Mouse (Mus musculus) C2C12 (cell line): ENCODE measurements at regions not wholly inside any gene's neighbourhood (a gene's known extent, or its start where the extent isn't known, plus 50 kb on each side); places are given as distances from the start of the nearest gene placed in this dataset.

ENCODE experiments used
- H3K27me3 ChIP-seq: one replicate; pipeline ENCODE4 v1.6.1; 2011; ENCODE audit not compliant: control insufficient read depth, insufficient read depth, insufficient read length
- H3K36me3 ChIP-seq: one replicate; pipeline ENCODE4 v1.6.1; 2011; ENCODE audit not compliant: control insufficient read depth, insufficient read depth
- H3K4me3 ChIP-seq: one replicate; pipeline ENCODE4 v1.5.1; 2011; ENCODE audit warnings: mild to moderate bottlenecking, control low read depth; ENCODE audit not compliant: poor library complexity, insufficient read depth, severe bottlenecking
- H3K79me2 ChIP-seq: one replicate; pipeline ENCODE4 v1.6.1; 2011; ENCODE audit not compliant: control insufficient read depth, insufficient read depth
- H3K79me3 ChIP-seq: one replicate; pipeline ENCODE4 v1.6.1; 2011; ENCODE audit warnings: low read depth, control low read depth
- H3ac ChIP-seq: one replicate; pipeline ENCODE3; 2011; ENCODE audit warnings: low read depth; ENCODE audit not compliant: control insufficient read depth, insufficient read length
- CEBPB ChIP-seq: IDR thresholded peaks from one replicate; pipeline ENCODE4 v1.6.1; 2011; ENCODE audit warnings: low read depth, mild to moderate bottlenecking, control low read depth, moderate library complexity
- CTCF ChIP-seq: IDR thresholded peaks from one replicate; pipeline ENCODE4 v1.5.1; 2011; ENCODE audit not compliant: control insufficient read depth, insufficient read depth, insufficient read length
- FOSL1 ChIP-seq: IDR thresholded peaks from one replicate; pipeline ENCODE4 v1.8.0; 2011; ENCODE audit warnings: mild to moderate bottlenecking, low read length; ENCODE audit not compliant: poor library complexity, insufficient read depth, severe bottlenecking
- MAX ChIP-seq: IDR thresholded peaks from one replicate; pipeline ENCODE4 v1.6.1; 2011; ENCODE audit warnings: mild to moderate bottlenecking, control low read depth
- MYOD1 ChIP-seq: IDR thresholded peaks from one replicate; pipeline ENCODE4 v1.6.1; 2011; ENCODE audit warnings: low read depth; ENCODE audit not compliant: control insufficient read depth, insufficient read length
- MYOG ChIP-seq: IDR thresholded peaks from one replicate; pipeline ENCODE4 v1.6.1; 2011; ENCODE audit not compliant: control insufficient read depth, insufficient read length; ENCODE audit errors: extremely low read depth
- USF1 ChIP-seq: IDR thresholded peaks from one replicate; pipeline ENCODE4 v1.6.1; 2011; ENCODE audit warnings: low read depth, mild to moderate bottlenecking, control low read depth, moderate library complexity

- H3K79me3 ChIP-seq: no peaks in the 10 kb centered on the region
- no peak overlapping the region for H3ac ChIP-seq
- TF ChIP-seq MYOD1 (no peak), FOSL1 (no peak), USF1 (no peak), CEBPB (no peak), CTCF (no peak)
- H3K27me3 ChIP-seq: no peaks in the 10 kb centered on the region
- H3K4me3 ChIP-seq: no peak overlapping the region
- H3K79me2 ChIP-seq: no peaks in the 10 kb centered on the region
- no peaks in the 10 kb centered on the region for H3K36me3 ChIP-seq
Measured at GRCm38 (mm10) chr5:73749791-73750190, 98.6 kb downstream of the Spata18 start.

- H3K79me3 ChIP-seq: no peaks in the 10 kb centered on the region
- TF ChIP-seq USF1 (no peak), CTCF (no peak), MAX (no peak), CEBPB (no peak)
- H3K36me3 ChIP-seq: no peaks in the 10 kb centered on the region
- H3K27me3 ChIP-seq: no peaks in the 10 kb centered on the region
- H3K4me3 ChIP-seq: no peak overlapping the region
- H3ac ChIP-seq: no peak overlapping the region
- H3K79me2 ChIP-seq: no peaks in the 10 kb centered on the region
Measured at GRCm38 (mm10) chr5:73752225-73752644, 101.1 kb downstream of the Spata18 start.

- no peaks in the 10 kb centered on the region for H3K79me2 ChIP-seq
- no peak overlapping the region for H3K4me3 ChIP-seq
- H3K79me3 ChIP-seq: no peaks in the 10 kb centered on the region
- peaks cover 4% of the 10 kb centered on the region for H3K27me3 ChIP-seq
- H3K36me3 ChIP-seq: no peaks in the 10 kb centered on the region
- TF ChIP-seq USF1: no peak
- no peak overlapping the region for H3ac ChIP-seq
Measured at GRCm38 (mm10) chr5:73753827-73754226, 102.6 kb downstream of the Spata18 start.

- TF ChIP-seq CTCF (no peak), CEBPB (no peak), MYOD1 (no peak), FOSL1 (no peak)
- no peaks in the 10 kb centered on the region for H3K79me3 ChIP-seq
Measured at GRCm38 (mm10) chr5:73758534-73758933, 107.4 kb downstream of the Spata18 start.

GRCm38 (mm10) chr5:73761236-73761635 is 110.1 kb downstream of the Spata18 start:
- Histone ChIP-seq H3ac (no peak overlapping the region), H3K79me3 (no peaks in the 10 kb centered on the region), H3K27me3 (peaks cover 4% of the 10 kb centered on the region), H3K4me3 (no peak overlapping the region), H3K79me2 (no peaks in the 10 kb centered on the region), H3K36me3 (no peaks in the 10 kb centered on the region)
- TF ChIP-seq USF1: no peak
- no peak for TF ChIP-seq FOSL1
- no peak for TF ChIP-seq MYOD1
- TF ChIP-seq CEBPB: no peak
- no peak for TF ChIP-seq MYOG
- TF ChIP-seq MAX: no peak
- no peak for TF ChIP-seq CTCF

More at GRCm38 (mm10) chr5:73758534-73758933, 107.4 kb downstream of the Spata18 start:
- H3ac ChIP-seq: no peak overlapping the region
- no peaks in the 10 kb centered on the region for H3K79me2 ChIP-seq
- H3K4me3 ChIP-seq: no peak overlapping the region
- peaks cover 4% of the 10 kb centered on the region for H3K27me3 ChIP-seq
- H3K36me3 ChIP-seq: no peaks in the 10 kb centered on the region

GRCm38 (mm10) chr5:73761709-73762108 is 110.5 kb downstream of the Spata18 start:
- H3K27me3 ChIP-seq: peaks cover 4% of the 10 kb centered on the region
- H3K36me3 ChIP-seq: no peaks in the 10 kb centered on the region
- no peaks in the 10 kb centered on the region for H3K79me3 ChIP-seq
- H3K79me2 ChIP-seq: no peaks in the 10 kb centered on the region
- TF ChIP-seq USF1: no peak
- TF ChIP-seq MAX: no peak
- no peak for TF ChIP-seq MYOG
- TF ChIP-seq CEBPB: no peak
- TF ChIP-seq MYOD1: no peak
- TF ChIP-seq FOSL1: no peak
- TF ChIP-seq CTCF: no peak
- H3K4me3 ChIP-seq: no peak overlapping the region
- no peak overlapping the region for H3ac ChIP-seq
